Mouse (Mus musculus) cerebellum, adult (tissue): ENCODE results near the gene Rbm47.
"Not testable (repeated sequence)": the region's sequence is repeated elsewhere in the genome, so short reads cannot be mapped to it uniquely, and the experiment has no call there.

ENCODE experiments used
- ATAC-seq: cut with Nextera tagmentation; 2 replicates; pipeline ENCODE4 v1.9.2; 2017; ENCODE audit warnings: mild to moderate bottlenecking, moderate library complexity, mixed read lengths; ENCODE audit not compliant: insufficient number of reproducible peaks, low FRiP score, low TSS enrichment

The Rbm47 gene

GRCm38 (mm10) chr5:66173018-66173417 lies at the start of gene Rbm47:
Rbm47 (minus strand) TSS chr5:66173118.
- ATAC-seq = no peak

- ATAC-seq = no peak
These were observed 47.7 kb upstream of the Rbm47 start for GRCm38 (mm10) chr5:66220620-66221019.

- ATAC-seq = no peak
These were observed 46.8 kb upstream of the Rbm47 start for GRCm38 (mm10) chr5:66219692-66220091.

DNA sequence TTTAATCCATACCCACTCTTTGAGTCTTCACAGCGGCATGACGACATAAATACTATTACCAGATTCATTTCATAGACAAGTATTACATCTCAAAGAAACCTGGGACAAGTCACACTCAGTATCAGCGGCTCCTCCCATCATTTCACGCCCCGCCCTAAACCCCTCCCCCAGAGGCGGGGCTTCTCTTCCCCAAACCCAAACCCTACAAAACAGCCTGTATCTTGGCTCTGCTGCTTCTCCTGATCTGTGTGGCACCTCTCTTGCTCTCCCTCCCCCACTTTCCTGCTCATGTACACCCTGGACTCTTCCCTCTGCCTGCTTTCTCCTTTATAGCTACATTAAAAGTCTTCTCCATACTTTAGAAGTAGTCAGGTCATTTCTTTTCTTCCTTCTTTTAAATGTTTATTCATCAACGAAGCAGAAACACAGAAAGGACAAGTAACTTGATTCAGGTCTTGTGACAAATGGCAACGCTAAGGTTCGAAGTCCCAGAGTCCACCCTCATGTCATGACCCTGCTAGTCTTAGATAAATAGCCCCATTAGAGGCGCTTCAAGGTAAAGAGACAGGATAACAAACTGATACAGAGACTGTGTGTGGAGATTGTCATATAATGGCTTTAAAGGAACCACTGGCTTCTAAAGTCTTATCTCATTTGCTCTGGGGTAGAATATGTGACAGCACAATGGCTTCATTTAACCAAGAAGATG lies 42.8 kb upstream of the Rbm47 start:
- ATAC-seq = no peak

GRCm38 (mm10) chr5:66214395-66214935 lies 41.5 kb upstream of the Rbm47 start:
- ATAC-seq = no peak

DNA sequence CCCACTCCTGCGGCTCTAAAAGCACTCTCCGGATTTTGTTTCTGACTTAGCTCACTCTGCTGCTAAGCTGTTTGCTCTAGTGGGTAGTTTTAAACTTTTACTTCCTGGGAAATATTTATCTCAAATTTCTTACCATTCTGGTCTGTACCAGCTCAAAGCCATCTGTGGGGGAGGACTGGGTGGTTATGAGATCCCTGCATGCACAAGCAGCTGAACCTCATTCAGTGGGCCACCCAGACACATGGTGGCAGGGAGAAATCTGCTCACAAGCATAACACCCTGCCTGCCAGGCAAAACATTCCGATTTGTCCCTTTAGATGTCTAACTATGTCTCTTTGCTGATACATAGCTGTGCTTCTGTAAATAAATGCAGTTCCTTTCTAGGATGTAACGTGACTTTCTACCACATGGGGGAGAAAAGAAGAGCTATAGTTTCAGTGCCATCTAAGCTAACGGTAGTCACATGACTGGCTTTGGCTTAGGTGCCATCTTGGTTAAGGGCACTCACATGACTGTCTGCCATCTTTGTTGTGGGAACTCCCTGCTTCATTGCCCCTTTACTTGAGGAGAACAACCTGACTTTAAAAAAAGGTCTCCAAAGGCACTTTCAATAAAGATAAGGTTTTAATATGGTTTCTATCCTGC lies 36.7 kb upstream of the Rbm47 start:
- ATAC-seq = no peak

DNA sequence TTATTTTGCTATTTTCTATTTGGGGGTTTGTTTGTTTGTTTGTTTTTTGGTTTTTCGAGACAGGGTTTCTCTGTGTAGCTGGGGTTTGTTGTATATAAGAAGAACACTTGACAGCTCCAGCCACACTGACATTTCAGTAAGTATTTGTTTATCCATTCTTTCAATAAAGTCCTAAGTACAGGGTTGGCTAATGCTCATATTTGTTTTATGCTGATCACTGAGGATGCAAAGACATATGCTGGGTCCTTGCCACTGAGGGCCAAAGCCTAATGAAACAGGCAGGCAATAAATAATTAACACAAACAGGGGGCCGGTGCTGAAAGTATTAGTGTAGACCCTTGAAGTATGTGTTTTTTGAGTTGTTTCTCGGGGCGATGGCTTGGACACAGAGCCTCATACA lies 32.0 kb upstream of the Rbm47 start:
- ATAC-seq = no peak

- no peak for ATAC-seq
These were observed 30.5 kb upstream of the Rbm47 start for GRCm38 (mm10) chr5:66203424-66203823.

GRCm38 (mm10) chr5:66200044-66200443 lies 27.1 kb upstream of the Rbm47 start:
- ATAC-seq = no peak

- ATAC-seq = no peak
These were observed 22.4 kb upstream of the Rbm47 start for GRCm38 (mm10) chr5:66195323-66195722.

DNA sequence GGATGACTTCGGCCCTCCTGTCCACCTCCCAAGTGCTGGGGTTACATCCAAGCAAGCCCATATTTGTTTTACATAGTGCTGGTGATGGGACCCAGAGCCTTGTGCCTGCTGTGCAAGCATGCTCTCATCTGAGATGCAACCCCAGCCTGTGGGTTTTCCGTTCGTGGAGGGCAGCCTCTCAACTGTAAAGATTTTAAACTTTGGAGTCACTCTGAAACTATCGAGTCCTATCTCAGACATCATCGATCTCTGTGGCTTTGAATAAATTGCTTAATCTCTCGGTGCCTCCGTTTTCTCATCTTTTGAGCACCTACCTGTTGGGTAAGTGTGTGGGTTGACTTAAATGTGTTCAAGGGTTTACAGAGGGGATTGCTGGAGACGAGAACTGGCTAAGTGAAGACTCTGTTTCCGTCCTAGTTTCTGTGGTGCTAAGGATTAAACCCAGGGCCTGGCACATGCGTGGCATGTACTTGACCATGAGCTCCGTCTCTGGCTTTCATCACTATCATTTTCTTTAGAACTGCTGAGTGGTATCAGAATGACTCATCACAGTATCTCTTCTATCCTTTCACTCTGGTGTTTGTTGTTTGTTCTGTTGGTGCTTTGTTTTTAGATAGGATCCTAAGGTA lies 20.4 kb upstream of the Rbm47 start:
- ATAC-seq = no peak

DNA sequence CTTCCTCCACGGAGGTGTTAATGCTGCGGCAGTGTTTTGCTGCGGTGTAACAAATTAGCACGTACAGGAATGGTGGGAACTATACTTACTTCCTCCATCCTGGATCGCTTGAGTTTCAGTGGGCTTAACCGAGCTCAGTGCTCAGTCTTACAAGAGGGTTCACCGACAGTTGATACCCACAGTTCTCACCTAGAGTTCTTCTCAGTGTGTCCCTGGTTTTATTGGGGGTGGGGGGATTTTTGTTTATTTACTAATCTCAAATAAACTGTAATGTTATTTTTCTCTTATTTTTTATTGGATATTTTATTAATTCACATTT lies 18.2 kb upstream of the Rbm47 start:
- ATAC-seq = no peak

GRCm38 (mm10) chr5:66190481-66191184 lies 17.7 kb upstream of the Rbm47 start:
- no peak for ATAC-seq

GRCm38 (mm10) chr5:66188591-66188990 lies 15.7 kb upstream of the Rbm47 start:
- ATAC-seq = not testable (repeated sequence)

- no peak for ATAC-seq
These were observed 9.2 kb upstream of the Rbm47 start for GRCm38 (mm10) chr5:66182156-66182555.

DNA sequence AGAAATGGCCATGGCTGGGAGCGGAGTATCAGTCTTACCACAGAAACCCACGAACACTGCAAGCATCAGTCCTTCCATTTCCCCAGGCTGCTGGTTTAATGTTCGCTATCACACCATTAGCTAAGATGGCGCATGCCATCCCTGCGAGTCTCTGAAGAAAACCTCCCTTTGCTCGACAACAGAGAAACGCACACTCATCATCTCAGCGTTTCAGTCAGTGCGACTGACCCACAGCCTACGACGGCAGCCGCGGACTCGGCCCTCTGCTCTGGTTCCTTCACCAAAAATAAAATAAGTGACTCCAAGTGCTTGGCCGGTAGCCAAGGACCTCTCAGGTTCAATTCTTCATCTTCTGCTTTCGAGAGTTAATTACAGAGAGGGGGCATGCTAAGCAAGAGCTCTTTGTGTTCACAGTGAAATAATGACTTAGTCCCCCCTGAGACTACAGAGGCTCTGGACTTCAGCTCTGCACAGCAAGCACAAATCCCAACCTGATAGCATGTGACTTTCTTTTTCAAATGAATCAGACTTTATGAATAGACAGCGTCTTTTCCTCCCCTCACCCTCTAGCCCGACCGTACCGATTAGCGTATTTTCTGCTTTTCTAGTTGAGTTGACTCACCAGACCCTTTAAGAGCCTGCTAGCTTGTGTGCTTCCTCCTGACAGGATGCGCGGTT lies 1.4 kb upstream of the Rbm47 start:
- no peak for ATAC-seq

GRCm38 (mm10) chr5:66170591-66170990 lies 2.3 kb downstream of the Rbm47 start:
- ATAC-seq = no peak

DNA sequence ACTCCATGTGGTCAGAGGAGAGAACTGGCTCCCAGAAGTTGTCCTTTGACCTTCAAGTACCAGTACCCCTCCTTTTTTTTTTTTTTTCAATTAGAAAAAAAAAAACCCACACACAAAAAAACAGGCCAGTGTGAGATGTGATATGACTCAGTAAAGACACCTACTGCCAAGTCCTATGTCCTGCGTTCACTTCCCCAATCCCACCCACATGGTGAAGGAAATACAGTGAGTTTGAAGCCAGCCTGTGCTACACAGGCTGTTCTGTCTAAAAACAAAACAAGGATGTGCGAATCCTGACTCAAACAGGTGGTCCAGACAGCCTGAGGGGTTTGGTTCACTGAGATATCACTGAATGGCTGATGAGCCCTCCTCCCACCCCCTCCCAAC lies 3.8 kb downstream of the Rbm47 start:
- no peak for ATAC-seq

- ATAC-seq = no peak
These were observed 4.3 kb downstream of the Rbm47 start for GRCm38 (mm10) chr5:66168462-66169098.

- no peak for ATAC-seq
These were observed 6.0 kb downstream of the Rbm47 start for GRCm38 (mm10) chr5:66166931-66167330.
